Mouse (Mus musculus): ENCODE measurements around the gene Naa80. TPM values are rescaled to one million over a fixed set of nuclear protein-coding genes. Genes with fewer than 3 reads are reported as not detected.

Gene Naa80
- polyA plus RNA-seq, 1 experiment from 2014 or later: 14.1 TPM

DNA sequence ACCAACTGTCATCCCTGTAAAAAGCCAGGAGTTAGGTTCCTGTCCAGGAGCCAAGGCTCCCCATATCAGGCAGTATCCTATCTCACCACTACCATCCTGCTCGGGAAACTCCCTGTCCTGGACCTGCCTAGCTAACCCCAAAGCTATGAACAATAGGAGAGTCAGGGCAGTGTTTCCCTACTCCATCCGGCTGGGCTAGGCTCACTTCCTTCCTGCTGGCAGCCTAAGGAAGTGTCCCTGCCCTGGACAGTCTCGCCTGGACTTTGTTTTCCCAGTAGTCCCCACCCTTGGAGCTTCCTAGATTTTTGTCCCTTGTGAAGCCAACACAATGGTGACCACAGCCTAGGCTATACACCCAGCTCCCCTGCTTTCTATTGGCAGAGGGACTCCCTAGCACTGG lies 11.8 kb upstream of the Naa80 start:
- WGBS (ENCODE audit: insufficient replicate concordance): 38% methylated on average over 3 of the region's 3 CpGs
- Histone ChIP-seq H3K36me3 (ENCODE audit: control insufficient read depth, insufficient read depth) (peaks cover 4% of the 10 kb centered on the region), H3K4me1 (ENCODE audit: control insufficient read depth, low read depth, low read length) (peaks cover 66% of the 10 kb centered on the region), H3K4me3 (ENCODE audit: low read depth, low read length) (no peak overlapping the region), H3K4me2 (ENCODE audit: low read depth, low read length) (peak overlapping the region; percentile 81; the same call in 1 of the 2 replicates), H3K9me3 (replicated peaks; ENCODE audit: control insufficient read depth, low read length) (no peaks in the 10 kb centered on the region), H3K27me3 (ENCODE audit: control insufficient read depth, insufficient read depth, low read depth, low read length) (no peaks in the 10 kb centered on the region), H3K27ac (ENCODE audit: low read length) (peak overlapping the region; percentile 92), H3K9ac (ENCODE audit: low read depth, low read length) (peak overlapping the region; percentile 21; the same call in 1 of the 2 replicates)
- no peak for ATAC-seq (ENCODE audit: low read depth)

DNA sequence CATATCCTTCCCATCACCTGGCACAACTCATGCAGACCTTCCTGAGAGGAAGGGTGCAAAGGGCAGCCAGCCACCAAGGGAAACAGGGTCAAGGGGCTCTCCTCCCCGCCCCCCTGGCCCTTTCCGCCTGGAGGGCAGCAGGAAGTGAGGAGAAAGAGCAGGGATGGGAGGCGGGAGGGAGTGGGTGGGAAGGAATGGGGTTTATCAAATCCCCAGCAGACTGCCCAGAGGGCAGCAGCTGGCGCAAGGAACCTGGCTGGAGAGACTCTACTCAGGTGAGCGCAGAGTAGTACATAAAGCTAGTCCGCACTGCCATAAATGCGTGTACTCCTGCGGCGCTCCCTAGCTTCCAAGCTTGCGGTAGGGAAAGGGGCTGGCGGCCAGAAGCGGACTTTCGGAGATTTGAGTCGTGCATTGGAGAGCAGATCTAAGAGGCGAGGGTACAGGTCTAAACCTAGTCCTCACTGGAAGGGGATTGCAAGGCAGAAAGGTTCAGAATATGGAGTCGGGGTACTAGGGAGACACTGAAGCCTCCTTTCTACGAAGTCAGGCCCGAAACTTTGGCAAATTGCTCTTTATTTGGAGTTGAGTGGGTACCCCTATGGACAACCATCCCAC lies 10.9 kb upstream of the Naa80 start, which contains the start of gene Hyal2:
TSS of gene Hyal2 (plus strand) at position 244 of the 618 bp plus-strand sequence.
- peak within 1 kb of the TSS; percentile 92 for H3K27ac ChIP-seq (ENCODE audit: low read length)
- peaks cover 73% of the 10 kb centered on the region for H3K4me1 ChIP-seq (ENCODE audit: control insufficient read depth, low read depth, low read length)
- no peak for ATAC-seq (ENCODE audit: low read depth)
- peaks cover 4% of the 10 kb centered on the region for H3K36me3 ChIP-seq (ENCODE audit: control insufficient read depth, insufficient read depth)
- H3K4me2 ChIP-seq (ENCODE audit: low read depth, low read length): peak within 1 kb of the TSS; percentile 81
- WGBS (ENCODE audit: insufficient replicate concordance): 43% methylated on average over 18 of the region's 18 CpGs
- H3K9ac ChIP-seq (ENCODE audit: low read depth, low read length): peak within 1 kb of the TSS; percentile 80
- H3K27me3 ChIP-seq (ENCODE audit: control insufficient read depth, insufficient read depth, low read depth, low read length): no peaks in the 10 kb centered on the region
- peak within 1 kb of the TSS; percentile 74 for H3K4me3 ChIP-seq (ENCODE audit: low read depth, low read length)
- H3K9me3 ChIP-seq (replicated peaks; ENCODE audit: control insufficient read depth, low read length): no peaks in the 10 kb centered on the region

DNA sequence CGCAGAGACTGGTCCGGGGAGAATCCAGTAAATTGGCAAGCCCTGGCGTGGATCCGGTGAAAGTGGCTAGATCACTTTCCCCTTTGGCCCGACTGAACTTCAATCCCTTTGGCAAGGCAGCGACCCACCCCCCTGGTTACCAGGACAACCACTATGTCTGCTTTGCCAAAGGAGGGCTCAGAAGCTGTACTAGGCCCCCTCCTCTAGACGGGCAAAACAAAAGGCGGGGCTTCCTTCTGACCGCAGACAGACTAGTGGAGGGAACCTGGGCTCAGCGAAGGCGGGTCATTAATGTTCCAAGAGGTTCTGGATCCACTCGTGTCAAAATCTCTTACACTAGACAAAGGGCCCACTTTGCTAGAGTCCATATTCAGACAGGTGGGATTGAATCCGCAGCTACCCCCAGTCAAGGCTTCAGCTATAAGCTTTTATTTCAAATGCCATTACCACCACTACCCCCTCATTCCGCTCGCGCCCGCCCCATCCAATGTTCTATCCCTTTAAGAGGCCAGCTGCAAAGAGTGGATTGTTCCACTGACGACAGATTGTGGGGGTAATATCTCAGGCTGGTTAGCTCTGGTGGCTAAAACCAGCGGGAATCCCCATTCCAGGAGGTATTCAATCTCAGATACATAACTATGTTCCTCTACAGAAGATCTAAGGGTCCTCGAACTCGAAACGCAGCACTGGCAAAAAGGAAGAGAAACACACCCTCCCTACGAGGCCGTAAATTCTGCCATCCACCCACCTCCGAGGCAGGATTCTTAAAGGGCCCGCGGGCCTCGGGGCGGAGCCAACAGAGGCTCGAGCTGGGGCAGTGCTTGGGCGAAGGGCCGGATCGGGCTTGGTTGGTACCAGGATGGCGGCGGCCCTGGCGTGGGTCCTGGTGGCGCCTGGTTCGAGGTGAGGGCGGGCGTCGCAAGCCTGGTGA lies 10.1 kb upstream of the Naa80 start:
- Histone ChIP-seq H3K36me3 (ENCODE audit: control insufficient read depth, insufficient read depth) (peaks cover 4% of the 10 kb centered on the region), H3K9me3 (replicated peaks; ENCODE audit: control insufficient read depth, low read length) (no peaks in the 10 kb centered on the region), H3K27ac (ENCODE audit: low read length) (peak overlapping the region; percentile 92), H3K4me1 (ENCODE audit: control insufficient read depth, low read depth, low read length) (peaks cover 75% of the 10 kb centered on the region), H3K27me3 (ENCODE audit: control insufficient read depth, insufficient read depth, low read depth, low read length) (no peaks in the 10 kb centered on the region), H3K4me3 (ENCODE audit: low read depth, low read length) (peak overlapping the region; percentile 74), H3K9ac (ENCODE audit: low read depth, low read length) (peak overlapping the region; percentile 80), H3K4me2 (ENCODE audit: low read depth, low read length) (peak overlapping the region; percentile 81)
- peak; percentile 76 for ATAC-seq (ENCODE audit: low read depth)
- under 1% methylated on average over 41 of the region's 41 CpGs for WGBS (ENCODE audit: insufficient replicate concordance)

DNA sequence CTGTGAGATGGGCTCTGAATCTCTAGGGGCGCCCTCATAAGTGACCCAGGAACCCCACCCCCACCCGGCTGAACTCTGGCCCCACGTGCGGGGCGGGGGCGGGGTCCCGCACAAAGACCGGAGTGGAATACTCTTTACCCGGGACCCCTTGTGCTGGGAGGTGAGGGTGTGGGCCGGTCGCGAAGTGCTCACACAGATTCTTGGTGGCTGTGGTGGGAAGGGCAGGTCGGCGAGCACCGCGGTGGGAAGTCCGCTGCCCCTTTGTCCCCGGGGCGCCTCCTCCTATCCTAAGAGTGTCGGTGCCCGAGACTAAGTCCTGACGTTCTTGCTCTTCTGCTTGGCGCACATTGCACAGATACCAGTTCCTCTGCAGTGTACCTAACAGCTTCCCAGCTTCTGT lies 9.4 kb upstream of the Naa80 start:
- Histone ChIP-seq H3K27me3 (ENCODE audit: control insufficient read depth, insufficient read depth, low read depth, low read length) (no peaks in the 10 kb centered on the region), H3K27ac (ENCODE audit: low read length) (peak overlapping the region; percentile 92), H3K4me1 (ENCODE audit: control insufficient read depth, low read depth, low read length) (peaks cover 69% of the 10 kb centered on the region), H3K4me2 (ENCODE audit: low read depth, low read length) (peak overlapping the region; percentile 81), H3K4me3 (ENCODE audit: low read depth, low read length) (peak overlapping the region; percentile 74), H3K9ac (ENCODE audit: low read depth, low read length) (peak overlapping the region; percentile 80), H3K9me3 (replicated peaks; ENCODE audit: control insufficient read depth, low read length) (no peaks in the 10 kb centered on the region), H3K36me3 (ENCODE audit: control insufficient read depth, insufficient read depth) (peaks cover 4% of the 10 kb centered on the region)
- under 1% methylated on average over 23 of the region's 23 CpGs for WGBS (ENCODE audit: insufficient replicate concordance)
- ATAC-seq (ENCODE audit: low read depth): peak; percentile 2

DNA sequence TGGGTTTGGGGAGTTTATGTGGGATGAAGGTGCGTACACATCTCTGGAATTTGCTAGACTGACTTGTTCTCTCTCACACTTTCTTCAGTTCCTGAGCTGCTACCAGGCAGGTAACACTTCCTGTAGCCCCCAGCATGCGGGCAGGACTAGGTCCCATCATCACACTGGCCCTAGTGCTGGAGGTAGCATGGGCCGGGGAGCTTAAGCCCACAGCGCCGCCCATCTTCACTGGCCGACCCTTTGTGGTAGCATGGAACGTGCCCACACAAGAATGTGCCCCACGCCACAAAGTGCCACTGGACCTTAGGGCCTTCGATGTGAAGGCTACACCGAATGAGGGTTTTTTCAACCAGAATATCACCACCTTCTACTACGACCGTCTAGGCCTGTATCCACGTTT lies 8.7 kb upstream of the Naa80 start:
- peak overlapping the region; percentile 92 for H3K27ac ChIP-seq (ENCODE audit: low read length)
- no peaks in the 10 kb centered on the region for H3K9me3 ChIP-seq (replicated peaks; ENCODE audit: control insufficient read depth, low read length)
- H3K9ac ChIP-seq (ENCODE audit: low read depth, low read length): peak overlapping the region; percentile 80
- 61% methylated on average over 13 of the region's 13 CpGs for WGBS (ENCODE audit: insufficient replicate concordance)
- H3K4me1 ChIP-seq (ENCODE audit: control insufficient read depth, low read depth, low read length): peaks cover 67% of the 10 kb centered on the region
- no peak for ATAC-seq (ENCODE audit: low read depth)
- H3K4me3 ChIP-seq (ENCODE audit: low read depth, low read length): peak overlapping the region; percentile 74
- peaks cover 4% of the 10 kb centered on the region for H3K36me3 ChIP-seq (ENCODE audit: control insufficient read depth, insufficient read depth)
- peak overlapping the region; percentile 81 for H3K4me2 ChIP-seq (ENCODE audit: low read depth, low read length)
- no peaks in the 10 kb centered on the region for H3K27me3 ChIP-seq (ENCODE audit: control insufficient read depth, insufficient read depth, low read depth, low read length)

DNA sequence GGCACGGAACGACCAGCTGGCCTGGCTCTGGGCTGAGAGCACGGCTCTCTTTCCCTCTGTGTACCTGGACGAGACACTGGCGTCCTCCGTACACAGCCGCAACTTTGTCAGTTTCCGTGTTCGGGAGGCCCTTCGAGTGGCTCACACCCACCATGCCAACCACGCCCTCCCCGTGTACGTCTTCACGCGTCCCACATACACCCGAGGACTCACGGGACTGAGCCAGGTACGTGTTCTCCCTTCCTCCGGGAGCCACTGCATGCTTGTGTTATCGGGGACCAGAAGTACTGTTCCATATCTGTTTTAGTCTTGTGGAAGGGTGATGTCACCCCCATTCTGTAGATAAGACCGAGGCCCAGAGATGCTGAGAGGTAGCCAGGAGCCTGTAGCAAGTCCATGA lies 7.8 kb upstream of the Naa80 start:
- no peaks in the 10 kb centered on the region for H3K9me3 ChIP-seq (replicated peaks; ENCODE audit: control insufficient read depth, low read length)
- peak overlapping the region; percentile 74 for H3K4me3 ChIP-seq (ENCODE audit: low read depth, low read length)
- H3K27ac ChIP-seq (ENCODE audit: low read length): peak overlapping the region; percentile 92
- H3K27me3 ChIP-seq (ENCODE audit: control insufficient read depth, insufficient read depth, low read depth, low read length): no peaks in the 10 kb centered on the region
- peak; percentile 69 for ATAC-seq (ENCODE audit: low read depth)
- peaks cover 68% of the 10 kb centered on the region for H3K4me1 ChIP-seq (ENCODE audit: control insufficient read depth, low read depth, low read length)
- H3K36me3 ChIP-seq (ENCODE audit: control insufficient read depth, insufficient read depth): peaks cover 4% of the 10 kb centered on the region
- peak overlapping the region; percentile 81 for H3K4me2 ChIP-seq (ENCODE audit: low read depth, low read length)
- peak overlapping the region; percentile 80 for H3K9ac ChIP-seq (ENCODE audit: low read depth, low read length)
- 30% methylated on average over 21 of the region's 21 CpGs for WGBS (ENCODE audit: insufficient replicate concordance)

DNA sequence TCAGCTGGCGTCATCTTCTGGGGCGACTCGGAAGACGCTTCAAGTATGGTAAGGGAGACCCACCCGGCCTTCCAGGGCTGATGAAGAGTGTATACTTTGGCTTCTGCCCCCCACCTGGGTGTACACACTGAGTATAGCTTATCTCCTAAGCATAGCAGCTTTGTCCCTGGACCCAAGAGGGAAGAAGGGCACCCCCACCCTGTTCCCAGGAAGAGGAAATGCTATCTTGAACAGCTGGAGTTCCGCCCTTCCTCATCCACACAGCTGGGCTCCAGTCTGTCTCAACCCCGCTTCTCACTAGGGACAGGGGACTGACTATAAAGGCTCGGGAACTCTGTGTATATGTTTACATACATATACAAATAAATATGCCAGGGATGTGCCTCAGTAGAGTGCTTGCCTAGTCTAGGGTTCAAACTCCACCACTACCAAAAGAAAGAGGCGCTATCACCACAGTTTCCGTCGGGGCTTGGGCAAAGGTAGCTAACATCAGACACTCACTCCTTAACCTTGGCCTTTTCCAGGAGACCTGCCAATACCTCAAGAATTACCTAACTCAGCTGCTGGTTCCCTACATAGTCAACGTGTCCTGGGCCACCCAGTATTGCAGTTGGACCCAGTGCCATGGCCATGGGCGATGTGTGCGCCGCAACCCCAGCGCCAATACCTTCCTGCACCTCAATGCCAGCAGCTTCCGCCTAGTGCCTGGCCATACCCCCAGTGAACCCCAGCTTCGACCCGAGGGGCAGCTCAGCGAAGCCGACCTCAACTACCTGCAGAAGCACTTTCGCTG lies 7.0 kb upstream of the Naa80 start:
- Histone ChIP-seq H3K4me1 (ENCODE audit: control insufficient read depth, low read depth, low read length) (peaks cover 67% of the 10 kb centered on the region), H3K9ac (ENCODE audit: low read depth, low read length) (peak overlapping the region; percentile 80)
- ATAC-seq (ENCODE audit: low read depth): peak; percentile 30

DNA sequence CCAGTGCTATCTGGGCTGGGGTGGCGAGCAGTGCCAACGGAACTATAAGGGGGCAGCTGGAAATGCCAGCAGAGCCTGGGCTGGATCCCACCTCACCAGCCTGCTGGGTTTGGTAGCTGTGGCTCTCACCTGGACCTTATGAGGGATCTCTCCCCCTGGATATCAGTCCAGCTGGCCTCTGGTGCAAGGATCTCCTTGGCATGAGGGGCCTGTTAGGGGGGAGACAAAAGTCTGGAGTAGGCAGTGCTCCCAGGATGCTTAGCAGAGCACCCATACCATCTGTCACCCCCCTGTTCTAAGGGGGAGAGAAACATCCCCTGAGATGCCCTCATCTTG lies 6.4 kb upstream of the Naa80 start:
- Histone ChIP-seq H3K9ac (ENCODE audit: low read depth, low read length) (peak overlapping the region; percentile 80), H3K4me3 (ENCODE audit: low read depth, low read length) (no peak overlapping the region), H3K9me3 (replicated peaks; ENCODE audit: control insufficient read depth, low read length) (no peaks in the 10 kb centered on the region), H3K4me2 (ENCODE audit: low read depth, low read length) (peak overlapping the region; percentile 81), H3K27ac (ENCODE audit: low read length) (peak overlapping the region; percentile 92), H3K27me3 (ENCODE audit: control insufficient read depth, insufficient read depth, low read depth, low read length) (no peaks in the 10 kb centered on the region), H3K4me1 (ENCODE audit: control insufficient read depth, low read depth, low read length) (peaks cover 67% of the 10 kb centered on the region), H3K36me3 (ENCODE audit: control insufficient read depth, insufficient read depth) (peaks cover 4% of the 10 kb centered on the region)
- ATAC-seq (ENCODE audit: low read depth): no peak
- 86% methylated on average over 2 of the region's 2 CpGs for WGBS (ENCODE audit: insufficient replicate concordance)

More for the DNA sequence above, 7.0 kb upstream of the Naa80 start:
- Histone ChIP-seq H3K27me3 (ENCODE audit: control insufficient read depth, insufficient read depth, low read depth, low read length) (no peaks in the 10 kb centered on the region), H3K36me3 (ENCODE audit: control insufficient read depth, insufficient read depth) (peaks cover 4% of the 10 kb centered on the region), H3K4me3 (ENCODE audit: low read depth, low read length) (peak overlapping the region; percentile 74), H3K27ac (ENCODE audit: low read length) (peak overlapping the region; percentile 92), H3K4me2 (ENCODE audit: low read depth, low read length) (peak overlapping the region; percentile 81), H3K9me3 (replicated peaks; ENCODE audit: control insufficient read depth, low read length) (no peaks in the 10 kb centered on the region)
- 72% methylated on average over 22 of the region's 22 CpGs for WGBS (ENCODE audit: insufficient replicate concordance)

All from liver, embryonic 16.5 days (tissue).